Mouse (Mus musculus): ENCODE data around the gene Gm2115. TPM values are rescaled to one million over a fixed set of nuclear protein-coding genes. Genes with fewer than 3 reads are reported as not detected.

Gene Gm2115
- total and polyA plus RNA-seq, 2 experiments from 2014 or later = 1.1 to 2.6 TPM

- ATAC-seq (ENCODE audit: low FRiP score) = no peak
- no peak overlapping the region for H3K4me2 ChIP-seq (ENCODE audit: low read depth, low read length, poor library complexity, severe bottlenecking)
These were observed 37.4 kb downstream of the Gm2115 start for GRCm38 (mm10) chr7:84566200-84566599.

GRCm38 (mm10) chr7:84577034-84577433 lies 48.3 kb downstream of the Gm2115 start:
- no peak for TF ChIP-seq CTCF (IDR thresholded peaks at IDR 0.05)
- 81% methylated on average over 2 of the region's 2 CpGs for WGBS
- H3K4me2 ChIP-seq (ENCODE audit: low read depth, low read length, poor library complexity, severe bottlenecking) = no peak overlapping the region
- no peaks in the 10 kb centered on the region for H3K9me3 ChIP-seq (ENCODE audit: low read length)
- no peak for ATAC-seq (ENCODE audit: low FRiP score)
- H3K27ac ChIP-seq (ENCODE audit: low read depth, low read length) = no peak overlapping the region
- no peaks in the 10 kb centered on the region for H3K27me3 ChIP-seq (ENCODE audit: insufficient read depth, low read length)
- no peak overlapping the region for H3K9ac ChIP-seq (replicated peaks; ENCODE audit: low read length, poor library complexity, severe bottlenecking)
- no peak overlapping the region for H3K4me3 ChIP-seq (ENCODE audit: low read depth, low read length)
- H3K36me3 ChIP-seq (ENCODE audit: insufficient read depth, low read length) = no peaks in the 10 kb centered on the region
- no peaks in the 10 kb centered on the region for H3K4me1 ChIP-seq (ENCODE audit: insufficient read depth, low read length)
- DNase-seq (ENCODE audit: low spot score) = no peak

More at GRCm38 (mm10) chr7:84566200-84566599, 37.4 kb downstream of the Gm2115 start:
- no peaks in the 10 kb centered on the region for H3K27me3 ChIP-seq (ENCODE audit: insufficient read depth, low read length)
- H3K9me3 ChIP-seq (ENCODE audit: low read length) = no peaks in the 10 kb centered on the region
- no peak overlapping the region for H3K27ac ChIP-seq (ENCODE audit: low read depth, low read length)
- H3K4me1 ChIP-seq (ENCODE audit: insufficient read depth, low read length) = no peaks in the 10 kb centered on the region
- no peak overlapping the region for H3K9ac ChIP-seq (replicated peaks; ENCODE audit: low read length, poor library complexity, severe bottlenecking)
- 68% methylated on average over 6 of the region's 6 CpGs for WGBS
- no peak overlapping the region for H3K4me3 ChIP-seq (ENCODE audit: low read depth, low read length)
- no peaks in the 10 kb centered on the region for H3K36me3 ChIP-seq (ENCODE audit: insufficient read depth, low read length)
- no peak for TF ChIP-seq CTCF (IDR thresholded peaks at IDR 0.05)
- DNase-seq (ENCODE audit: low spot score) = peak; percentile 14

DNA sequence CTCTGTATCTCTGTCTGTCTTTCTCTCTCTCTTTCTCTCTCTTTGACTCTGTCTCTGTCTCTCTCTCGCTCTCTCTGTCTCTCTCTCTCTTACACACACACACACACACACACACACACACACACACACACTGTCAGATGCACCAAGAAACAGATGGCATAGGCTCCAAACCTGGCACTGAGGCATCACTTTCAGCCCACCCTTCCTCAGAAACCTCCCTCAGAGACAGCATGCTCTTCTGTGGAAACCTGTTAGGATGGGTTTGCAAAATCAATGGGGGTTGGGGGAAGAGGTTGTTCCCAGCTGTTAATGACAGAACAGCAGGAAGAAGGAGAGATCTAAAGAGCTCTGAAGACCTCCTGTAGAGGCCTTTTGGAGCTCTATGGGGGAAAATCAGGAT lies 50.1 kb downstream of the Gm2115 start:
- no peak for TF ChIP-seq CTCF (IDR thresholded peaks at IDR 0.05)
- H3K36me3 ChIP-seq (ENCODE audit: insufficient read depth, low read length) = no peaks in the 10 kb centered on the region
- H3K4me1 ChIP-seq (ENCODE audit: insufficient read depth, low read length) = no peaks in the 10 kb centered on the region
- 100% methylated on average over 1 of the region's 1 CpGs for WGBS
- no peak overlapping the region for H3K9ac ChIP-seq (replicated peaks; ENCODE audit: low read length, poor library complexity, severe bottlenecking)
- no peak overlapping the region for H3K4me3 ChIP-seq (ENCODE audit: low read depth, low read length)
- DNase-seq (ENCODE audit: low spot score) (no peak), ATAC-seq (ENCODE audit: low FRiP score) (no peak)
- no peaks in the 10 kb centered on the region for H3K27me3 ChIP-seq (ENCODE audit: insufficient read depth, low read length)
- no peak overlapping the region for H3K27ac ChIP-seq (ENCODE audit: low read depth, low read length)
- no peak overlapping the region for H3K4me2 ChIP-seq (ENCODE audit: low read depth, low read length, poor library complexity, severe bottlenecking)
- no peaks in the 10 kb centered on the region for H3K9me3 ChIP-seq (ENCODE audit: low read length)

DNA sequence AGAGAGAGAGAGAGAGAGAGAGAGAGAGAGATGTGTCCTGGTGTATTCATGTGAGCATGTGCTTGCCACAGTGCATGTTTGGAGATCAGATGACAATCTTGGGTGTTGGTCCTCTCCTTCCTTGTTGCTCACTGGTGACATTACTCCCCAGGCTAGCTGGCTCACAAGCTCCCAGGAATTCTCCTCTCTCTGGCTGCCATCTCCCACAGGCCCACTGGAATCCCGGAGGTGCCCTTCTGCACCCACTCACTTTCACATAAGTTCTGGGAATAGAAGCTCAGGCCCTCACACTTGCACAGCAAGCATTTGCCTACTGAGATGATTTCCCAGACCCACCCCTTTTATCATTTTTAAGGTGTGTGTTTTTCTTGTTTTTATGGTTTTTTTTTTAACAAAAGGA lies 51.0 kb downstream of the Gm2115 start:
- H3K4me2 ChIP-seq (ENCODE audit: low read depth, low read length, poor library complexity, severe bottlenecking) = no peak overlapping the region
- H3K4me3 ChIP-seq (ENCODE audit: low read depth, low read length) = no peak overlapping the region
- ATAC-seq (ENCODE audit: low FRiP score) (no peak), DNase-seq (ENCODE audit: low spot score) (no peak)
- no peaks in the 10 kb centered on the region for H3K36me3 ChIP-seq (ENCODE audit: insufficient read depth, low read length)
- H3K27me3 ChIP-seq (ENCODE audit: insufficient read depth, low read length) = no peaks in the 10 kb centered on the region
- 92% methylated on average over 1 of the region's 1 CpGs for WGBS
- H3K4me1 ChIP-seq (ENCODE audit: insufficient read depth, low read length) = no peaks in the 10 kb centered on the region
- TF ChIP-seq CTCF (IDR thresholded peaks at IDR 0.05) = no peak
- H3K9me3 ChIP-seq (ENCODE audit: low read length) = no peaks in the 10 kb centered on the region
- H3K9ac ChIP-seq (replicated peaks; ENCODE audit: low read length, poor library complexity, severe bottlenecking) = no peak overlapping the region
- no peak overlapping the region for H3K27ac ChIP-seq (ENCODE audit: low read depth, low read length)

GRCm38 (mm10) chr7:84585086-84585485 lies 56.3 kb downstream of the Gm2115 start:
- Histone ChIP-seq H3K27ac (ENCODE audit: low read depth, low read length) (no peak overlapping the region), H3K9me3 (ENCODE audit: low read length) (no peaks in the 10 kb centered on the region), H3K36me3 (ENCODE audit: insufficient read depth, low read length) (no peaks in the 10 kb centered on the region), H3K4me2 (ENCODE audit: low read depth, low read length, poor library complexity, severe bottlenecking) (no peak overlapping the region), H3K9ac (replicated peaks; ENCODE audit: low read length, poor library complexity, severe bottlenecking) (no peak overlapping the region), H3K27me3 (ENCODE audit: insufficient read depth, low read length) (no peaks in the 10 kb centered on the region), H3K4me1 (ENCODE audit: insufficient read depth, low read length) (no peaks in the 10 kb centered on the region), H3K4me3 (ENCODE audit: low read depth, low read length) (no peak overlapping the region)
- ATAC-seq (ENCODE audit: low FRiP score) = no peak
- DNase-seq (ENCODE audit: low spot score) = no peak
- WGBS = 93% methylated on average over 4 of the region's 4 CpGs
- TF ChIP-seq CTCF (IDR thresholded peaks at IDR 0.05) = no peak

GRCm38 (mm10) chr7:84586360-84587100 lies 57.8 kb downstream of the Gm2115 start:
- no peak overlapping the region for H3K4me2 ChIP-seq (ENCODE audit: low read depth, low read length, poor library complexity, severe bottlenecking)
- H3K9ac ChIP-seq (replicated peaks; ENCODE audit: low read length, poor library complexity, severe bottlenecking) = no peak overlapping the region
- no peaks in the 10 kb centered on the region for H3K4me1 ChIP-seq (ENCODE audit: insufficient read depth, low read length)
- ATAC-seq (ENCODE audit: low FRiP score) (no peak), DNase-seq (ENCODE audit: low spot score) (no peak)
- no peak overlapping the region for H3K27ac ChIP-seq (ENCODE audit: low read depth, low read length)
- no peak for TF ChIP-seq CTCF (IDR thresholded peaks at IDR 0.05)
- H3K4me3 ChIP-seq (ENCODE audit: low read depth, low read length) = no peak overlapping the region
- WGBS = 36% methylated on average over 3 of the region's 3 CpGs
- H3K9me3 ChIP-seq (ENCODE audit: low read length) = no peaks in the 10 kb centered on the region
- no peaks in the 10 kb centered on the region for H3K27me3 ChIP-seq (ENCODE audit: insufficient read depth, low read length)
- no peaks in the 10 kb centered on the region for H3K36me3 ChIP-seq (ENCODE audit: insufficient read depth, low read length)

All from midbrain, postnatal 0 days (tissue).